Comparison of ENCODE assay signal across 17 mouse cellular contexts in genomic region chr4:101562836-101563235, GRCm38 (mm10).
"Had no signal": no experiment of that assay in that cellular context is flagged by ENCODE, and none has a peak within 500 bp of the region (broad histone marks: within the 10 kb centered on the region; RNA-seq: fewer than 3 reads in every experiment).

No protein-coding gene starts in this region.

- ATAC-seq: midbrain, embryonic 16.5 days had no signal

- H3K4me3 ChIP-seq: midbrain, embryonic 10.5 days; midbrain, embryonic 12.5 days; myocyte; neural tube, embryonic 13.5 days; neural tube, embryonic 15.5 days had no signal

- H3K4me2 ChIP-seq: lung, embryonic 14.5 days; midbrain, embryonic 12.5 days; neural tube, embryonic 13.5 days; neural tube, embryonic 15.5 days had no signal

- H3K36me3 ChIP-seq: midbrain, embryonic 10.5 days; midbrain, embryonic 12.5 days; neural tube, embryonic 13.5 days; neural tube, embryonic 15.5 days had no signal

- H3K9me3 ChIP-seq: midbrain, embryonic 10.5 days; midbrain, embryonic 12.5 days; neural tube, embryonic 13.5 days; neural tube, embryonic 15.5 days had no signal

- H3K27ac ChIP-seq: midbrain, embryonic 10.5 days; midbrain, embryonic 12.5 days; neural tube, embryonic 13.5 days; neural tube, embryonic 15.5 days had no signal

- DNase-seq: lung, embryonic 14.5 days; lung, postnatal 10 days; lung, postnatal 4 days; midbrain, embryonic 14.5 days; right cerebral cortex, adult 18-20 months; right cerebral cortex, postnatal 25 days; right cerebral cortex, postnatal 4 days; spleen, adult 18-20 months; thymus, adult 18-20 months; thymus, postnatal 14 days; thymus, postnatal 36 days had no signal

- H3K27me3 ChIP-seq: midbrain, embryonic 12.5 days; neural tube, embryonic 13.5 days; neural tube, embryonic 15.5 days had no signal

- H3K9ac ChIP-seq: lung, embryonic 14.5 days; midbrain, embryonic 12.5 days; neural tube, embryonic 13.5 days; neural tube, embryonic 15.5 days had no signal
